Comparison of ENCODE assay signal across 8 mouse cellular contexts in genomic region chr19:24174896-24175295, GRCm38 (mm10). TPM values are rescaled to one million over a fixed set of nuclear protein-coding genes. Genes with fewer than 3 reads are reported as not detected.
DNase-seq lines count a peak whose midpoint lies in the region; ATAC-seq and TF ChIP-seq lines count a peak whose summit lies in the region.

No protein-coding gene starts in this region.

- no peaks in the 10 kb centered on the region for H3K9me3 ChIP-seq in heart, embryonic 10.5 days
- H3K9me3 ChIP-seq in kidney, embryonic 16.5 days (ENCODE audit: low read length): no peaks in the 10 kb centered on the region

- intact Hi-C loops in left cerebral cortex, adult 2 months (cut with DNase I): loop anchor here (2.0 kb wide), 1 partner anchor 50 kb away; the partner anchor contains the start of gene Tjp2

- peak overlapping the region; percentile 76 for H3K4me3 ChIP-seq in left cerebral cortex, adult 2 months
- peak overlapping the region; percentile 81 for H3K4me3 ChIP-seq in heart, embryonic 10.5 days
- peak overlapping the region; percentile 79 for H3K4me3 ChIP-seq in kidney, embryonic 16.5 days (ENCODE audit: low read length)

- peak overlapping the region; percentile 78 for H3K4me2 ChIP-seq in kidney, embryonic 16.5 days (replicated peaks; ENCODE audit: low read depth, low read length)

- H3K27me3 ChIP-seq in heart, embryonic 10.5 days (ENCODE audit: insufficient read depth, poor library complexity, severe bottlenecking): no peaks in the 10 kb centered on the region
- no peaks in the 10 kb centered on the region for H3K27me3 ChIP-seq in kidney, embryonic 16.5 days (ENCODE audit: insufficient read depth, low read length)

- no peak for TF ChIP-seq CTCF in left cerebral cortex, adult 2 months (IDR thresholded peaks at IDR 0.05)
- no peak for TF ChIP-seq CTCF in brain, embryonic 14.5 days (IDR thresholded peaks at IDR 0.05; ENCODE audit: borderline replicate concordance, extremely low read depth, insufficient read depth, insufficient read length)

- no peak for TF ChIP-seq POLR2A in brain, embryonic 14.5 days (IDR thresholded peaks at IDR 0.05; ENCODE audit: borderline replicate concordance, extremely low read depth, insufficient read depth, insufficient read length, poor library complexity, severe bottlenecking)

- peak in 1 of 2 experiments; percentile 26 for DNase-seq in left cerebral cortex, adult 2 months (ENCODE audit: extremely low spot score in 1 of 2, low spot score in 2 of 2)
- DNase-seq in left cerebral cortex, adult 8-10 months (ENCODE audit: low spot score in 2 of 2): no peak
- DNase-seq in brain, embryonic 14.5 days (ENCODE audit: low read depth): peak; percentile 53
- peak; percentile 80 for DNase-seq in heart, embryonic 10.5 days (ENCODE audit: low spot score)
- DNase-seq in lung, postnatal 25 days (ENCODE audit: low spot score): peak; percentile 52
- no peak for DNase-seq in spleen, postnatal 36 days (ENCODE audit: low spot score in 2 of 2)
- no peak for DNase-seq in thymus, adult 18-20 months

- peak overlapping the region; percentile 88; the same call in 1 of the 2 replicates for H3K27ac ChIP-seq in left cerebral cortex, adult 2 months
- peak overlapping the region; percentile 94 for H3K27ac ChIP-seq in heart, embryonic 10.5 days
- H3K27ac ChIP-seq in kidney, embryonic 16.5 days (ENCODE audit: low read length): peak overlapping the region; percentile 80

- H3K36me3 ChIP-seq in heart, embryonic 10.5 days: no peaks in the 10 kb centered on the region
- H3K36me3 ChIP-seq in kidney, embryonic 16.5 days (ENCODE audit: insufficient read depth, low read length): no peaks in the 10 kb centered on the region

- under 1% methylated on average over 13 of the region's 13 CpGs for WGBS in heart, embryonic 10.5 days
- 3% methylated on average over 13 of the region's 13 CpGs for WGBS in kidney, embryonic 16.5 days

- no peak for ATAC-seq in kidney, embryonic 16.5 days (ENCODE audit: low FRiP score, low TSS enrichment)

- peaks cover 46% of the 10 kb centered on the region for H3K4me1 ChIP-seq in heart, embryonic 10.5 days
- peaks cover 19% of the 10 kb centered on the region for H3K4me1 ChIP-seq in kidney, embryonic 16.5 days (ENCODE audit: insufficient read depth, low read length)

- H3K9ac ChIP-seq in kidney, embryonic 16.5 days (replicated peaks; ENCODE audit: low read length): peak overlapping the region; percentile 88

RNA-seq across cellular contexts. Expression of gene Tjp2, which starts 49.9 kb away (rescaled TPM):
- 10 to 100 TPM; 16.5 to 19.1 TPM for total RNA-seq in left cerebral cortex, adult 2 months (2021)
- total RNA-seq in left cerebral cortex, adult 8-10 months (2022): 10 to 100 TPM; 22.2 to 25.1 (median 23.3) TPM
- polyA plus RNA-seq in brain, embryonic 14.5 days (2012; rRNA removed): 10.5 and 12.9 TPM in 2 replicates
- 31.2 and 33.9 TPM in 2 replicates for polyA plus RNA-seq in heart, embryonic 10.5 days (2016; fragmentation: Nextera tagmentation; extraction: Ambion mirVana)
- polyA plus RNA-seq in kidney, embryonic 16.5 days (2015; fragmentation: Nextera tagmentation; extraction: Ambion mirVana): 31.0 and 33.2 TPM in 2 replicates

Comparison
In these comparisons a context has a peak if more than half of its experiments do, and no peak if none do; other contexts are left out.
1. DNase-seq: peak in brain, embryonic 14.5 days (single experiment), heart, embryonic 10.5 days (single experiment) and lung, postnatal 25 days (single experiment); none in left cerebral cortex, adult 8-10 months (0 of 2), spleen, postnatal 36 days (0 of 2) and thymus, adult 18-20 months (0 of 2).
2. Peak in every context shown above with its lines, with median percentiles within 50 percentile points of each other: H3K27ac ChIP-seq and H3K4me3 ChIP-seq.